Mouse (Mus musculus) brain, embryonic 18.5 days (tissue): ENCODE results near the gene Aprt.

Experiments
- DNase-seq: peaks from one replicate; pipeline ENCODE4 v3.0.0-alpha.2; 2012; ENCODE audit warnings: low read depth, low spot score

Aprt gene

DNA sequence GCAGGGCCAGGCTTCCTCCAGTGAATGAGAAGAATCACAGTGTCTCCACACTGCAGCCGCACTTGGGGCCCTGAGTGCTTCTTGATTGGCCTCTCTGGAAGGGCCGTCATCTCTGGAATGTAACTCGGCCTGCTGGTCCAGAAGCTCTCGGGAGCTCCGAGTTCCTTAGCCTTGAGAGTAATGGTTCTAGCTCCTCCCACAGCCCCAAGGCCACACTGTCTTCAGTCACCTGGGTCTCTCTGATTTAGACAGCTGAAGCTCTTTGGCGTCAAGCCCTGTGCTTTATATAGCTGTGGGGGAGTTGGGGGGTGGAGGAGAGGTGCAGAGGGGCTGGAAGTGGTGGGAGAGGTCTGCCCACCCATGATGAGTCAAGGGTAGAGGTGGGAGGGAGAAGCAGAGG, 39.7 kb downstream of the Aprt start:
- DNase-seq = no peak

DNA sequence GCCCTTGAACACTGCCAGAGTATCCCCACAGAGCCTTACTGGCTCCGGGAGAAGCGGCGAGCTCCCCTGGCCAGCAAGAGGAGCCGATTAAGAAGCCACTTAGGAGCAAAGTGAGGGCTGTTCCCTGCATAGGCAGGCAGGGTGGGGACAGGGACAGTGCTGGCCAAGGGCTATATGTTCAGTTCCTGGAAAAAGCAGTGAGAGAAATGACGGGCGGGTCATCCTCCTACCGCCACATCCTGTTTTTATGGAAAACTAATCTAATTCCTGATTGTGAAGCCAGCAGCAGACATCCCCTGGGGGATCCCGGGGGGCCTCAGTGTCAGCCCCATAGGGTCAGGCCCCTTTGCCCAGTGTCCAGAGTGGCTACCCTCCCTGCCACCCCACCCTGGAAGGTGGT, 45.4 kb downstream of the Aprt start:
- DNase-seq = no peak

DNA sequence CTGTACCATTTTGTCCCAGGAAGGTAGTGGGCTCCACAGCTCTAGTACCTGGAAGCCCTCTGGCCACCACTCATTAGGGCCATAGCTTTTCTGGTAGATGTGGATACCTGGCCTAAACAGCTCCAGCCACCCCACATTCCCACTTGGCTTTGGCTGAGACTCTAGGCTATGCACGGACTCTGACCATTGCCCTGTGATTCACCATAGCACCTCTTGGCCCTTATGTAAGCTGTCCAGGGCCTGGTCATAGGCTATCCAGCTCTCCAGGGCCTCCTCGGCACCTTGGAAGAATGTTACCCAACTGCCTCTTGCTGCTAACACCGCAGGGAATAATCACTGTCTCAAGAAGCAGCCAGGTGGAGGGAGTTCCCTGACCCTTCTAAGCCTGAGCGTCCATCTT, 47.5 kb downstream of the Aprt start:
- no peak for DNase-seq

DNA sequence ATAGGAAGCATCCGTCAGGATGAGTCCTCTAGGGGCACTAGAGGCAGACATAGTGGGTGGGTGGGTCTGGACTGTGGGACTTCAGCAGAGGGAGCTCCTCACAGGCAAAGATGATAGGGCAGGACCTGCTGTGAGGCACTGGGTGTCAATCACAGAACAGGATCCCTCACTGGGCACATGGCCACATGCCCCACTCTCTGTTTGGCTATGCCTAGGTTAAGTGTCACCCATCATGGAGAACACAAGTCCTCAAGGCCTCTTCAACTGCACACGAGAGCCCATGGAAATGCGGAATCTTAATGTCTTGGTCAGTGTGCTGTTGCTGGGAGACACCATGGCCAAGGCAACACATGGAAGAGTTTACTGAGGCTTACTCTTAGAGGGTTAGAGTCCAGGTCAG, 48.8 kb downstream of the Aprt start:
- no peak for DNase-seq

DNA sequence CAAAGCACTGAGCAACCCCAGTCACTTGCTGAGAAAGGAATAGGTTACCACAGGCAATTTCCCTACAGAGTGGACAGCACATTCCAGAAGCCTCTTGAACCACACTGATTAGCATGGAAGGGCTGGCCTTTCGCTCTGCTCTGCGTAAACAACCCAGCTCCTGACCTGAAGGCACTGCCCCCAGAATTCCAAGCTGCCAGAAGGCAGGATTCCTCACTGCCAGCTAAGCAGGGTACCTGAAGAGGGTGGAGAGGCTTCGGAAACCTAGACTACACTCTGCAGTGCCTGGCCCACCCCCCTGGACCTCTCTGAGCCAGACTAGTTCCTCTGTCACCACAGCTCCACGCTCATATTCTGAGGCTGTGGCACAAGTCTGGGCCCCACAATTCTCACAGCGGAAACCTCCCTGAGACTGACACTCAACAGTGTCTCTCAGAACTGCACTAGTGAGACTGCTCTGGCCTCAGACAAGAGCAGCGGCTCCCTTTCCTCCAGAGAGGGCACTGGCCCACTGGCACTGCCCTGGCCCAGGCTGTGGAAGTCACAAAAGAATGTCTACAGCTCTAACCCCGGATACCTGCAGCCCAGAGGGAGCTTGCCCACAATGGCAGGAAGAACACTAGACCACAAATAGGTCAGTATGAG, 50.1 kb downstream of the Aprt start:
- no peak for DNase-seq

DNA sequence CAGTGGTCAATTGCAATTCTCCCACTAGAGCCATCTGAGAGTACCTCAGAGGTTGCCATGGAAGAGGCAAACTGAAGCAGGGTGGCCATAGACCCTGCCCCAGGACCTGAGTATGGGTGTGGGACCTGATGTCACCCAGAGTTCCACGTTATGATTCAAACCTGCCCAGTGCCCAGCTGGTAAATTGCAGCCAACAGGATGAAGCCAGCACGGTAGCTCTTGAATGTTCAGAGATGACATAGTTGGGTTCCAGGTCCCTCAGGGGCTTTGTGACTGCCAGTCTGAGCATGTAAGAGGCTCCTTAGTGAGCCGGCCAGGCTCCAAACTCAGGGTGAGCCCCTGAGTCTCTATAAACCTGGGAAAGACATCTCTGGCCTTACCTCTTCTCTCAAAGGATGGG, 50.6 kb downstream of the Aprt start:
- DNase-seq = no peak

DNA sequence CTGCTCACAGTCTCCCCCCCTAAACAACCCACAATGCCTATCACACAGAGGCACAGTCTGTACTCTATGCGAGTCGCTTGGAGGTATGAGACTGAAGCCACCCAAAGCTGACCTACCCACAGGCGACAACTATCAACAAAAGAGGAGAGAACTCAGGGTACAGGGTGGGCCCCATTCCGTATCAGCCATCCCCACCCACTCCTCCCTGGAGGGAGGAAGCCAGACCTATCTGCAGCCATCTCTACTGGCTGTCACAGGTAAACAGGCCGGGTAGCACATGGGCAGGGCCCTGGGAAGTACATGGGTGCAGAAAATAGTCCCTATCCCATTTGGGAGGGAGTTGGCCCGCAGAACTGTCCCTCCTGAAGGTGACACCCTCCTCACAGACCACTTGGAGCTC, 51.7 kb downstream of the Aprt start:
- no peak for DNase-seq
